In the genomic region with DNA sequence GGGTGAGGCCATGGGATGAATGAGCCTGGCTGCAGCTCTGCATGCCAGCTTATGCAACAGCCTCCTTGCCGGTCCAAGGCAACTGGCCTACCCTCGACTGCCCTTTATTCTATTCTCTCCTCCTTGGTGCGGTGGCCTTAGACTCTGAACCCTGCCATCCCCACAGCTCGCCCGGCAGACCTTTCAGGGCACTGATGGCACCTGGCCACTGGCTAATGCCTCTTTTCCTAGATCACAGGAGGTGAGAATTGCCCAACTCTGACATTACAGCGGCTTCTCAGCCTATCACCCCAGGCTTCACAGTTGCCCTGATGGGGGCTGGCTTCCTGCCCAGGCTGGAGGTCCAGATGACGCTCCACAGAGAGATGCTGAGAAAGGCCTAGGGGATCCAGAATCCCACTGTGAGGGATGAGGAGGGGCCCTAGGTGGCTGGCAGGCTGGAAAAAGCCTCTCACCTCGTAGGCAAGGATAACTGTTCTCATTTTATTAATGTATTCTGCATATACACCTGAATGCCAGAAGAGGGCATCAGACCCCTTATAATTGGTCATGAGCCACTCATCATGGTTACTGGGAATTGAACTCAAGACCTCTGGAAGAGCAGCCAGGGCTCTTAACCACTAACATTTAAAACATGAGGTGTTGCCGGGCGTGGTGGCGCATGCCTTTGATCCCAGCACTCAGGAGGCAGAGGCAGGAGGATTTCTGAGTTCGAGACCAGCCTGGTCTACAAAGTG, we compare ENCODE assay signal across 12 mouse cellular contexts. TPM values are rescaled to one million over a fixed set of nuclear protein-coding genes. Genes with fewer than 3 reads are reported as not detected.
A peak's percentile ranks its signal among the peaks of the same experiment; 100 is the strongest.
DNase-seq lines count a peak whose midpoint lies in the region; ATAC-seq and TF ChIP-seq lines count a peak whose summit lies in the region.
"Had no signal": no experiment of that assay in that cellular context is flagged by ENCODE, and none has a peak within 500 bp of the region (broad histone marks: within the 10 kb centered on the region; RNA-seq: fewer than 3 reads in every experiment).

No protein-coding gene starts in this region.

- H3K9ac ChIP-seq in hindbrain, postnatal 0 days (replicated peaks; ENCODE audit: low read length): no peak overlapping the region
- H3K9ac ChIP-seq in hindbrain, embryonic 12.5 days: no peak overlapping the region
- no peak overlapping the region for H3K9ac ChIP-seq in liver, postnatal 0 days (replicated peaks)
- no peak overlapping the region for H3K9ac ChIP-seq in liver, embryonic 11.5 days (ENCODE audit: low read depth, low read length)
- H3K9ac ChIP-seq: heart, embryonic 13.5 days had no signal

- no peaks in the 10 kb centered on the region for H3K9me3 ChIP-seq in hindbrain, postnatal 0 days (ENCODE audit: low read length)
- H3K9me3 ChIP-seq in hindbrain, embryonic 12.5 days (replicated peaks): no peaks in the 10 kb centered on the region
- no peaks in the 10 kb centered on the region for H3K9me3 ChIP-seq in liver, postnatal 0 days (ENCODE audit: low read length)
- H3K9me3 ChIP-seq in liver, embryonic 11.5 days (ENCODE audit: control insufficient read depth, low read length): no peaks in the 10 kb centered on the region
- H3K9me3 ChIP-seq: heart, embryonic 13.5 days; midbrain, embryonic 10.5 days had no signal

- no peak overlapping the region for H3K4me2 ChIP-seq in hindbrain, postnatal 0 days (ENCODE audit: low read depth, low read length)
- no peak overlapping the region for H3K4me2 ChIP-seq in hindbrain, embryonic 12.5 days (replicated peaks)
- H3K4me2 ChIP-seq in liver, postnatal 0 days (ENCODE audit: low read depth, low read length): no peak overlapping the region
- H3K4me2 ChIP-seq in liver, embryonic 11.5 days: no peak overlapping the region
- H3K4me2 ChIP-seq: heart, embryonic 13.5 days had no signal

- no peak for ATAC-seq in hindbrain, postnatal 0 days
- no peak for ATAC-seq in hindbrain, embryonic 12.5 days (ENCODE audit: low FRiP score)
- no peak for ATAC-seq in liver, postnatal 0 days
- ATAC-seq in liver, embryonic 11.5 days (replicated peaks; ENCODE audit: low FRiP score): no peak
- peak; percentile 43; the same call in 1 of the 2 replicates for ATAC-seq in megakaryocyte-erythroid progenitor cell, adult 5-6 weeks (replicated peaks; ENCODE audit: low FRiP score, low TSS enrichment, poor library complexity, severe bottlenecking)
- ATAC-seq: hindbrain, embryonic 16.5 days had no signal

- TF ChIP-seq EP300 in liver, postnatal 0 days (IDR thresholded peaks at IDR 0.05; ENCODE audit: low read depth): no peak

- H3K4me3 ChIP-seq in hindbrain, postnatal 0 days (ENCODE audit: low read length): no peak overlapping the region
- H3K4me3 ChIP-seq in hindbrain, embryonic 12.5 days: no peak overlapping the region
- H3K4me3 ChIP-seq in liver, postnatal 0 days (ENCODE audit: low read depth, low read length): no peak overlapping the region
- H3K4me3 ChIP-seq in liver, embryonic 11.5 days (ENCODE audit: low read depth, low read length): no peak overlapping the region
- H3K4me3 ChIP-seq: heart, embryonic 13.5 days; midbrain, embryonic 10.5 days had no signal

- peak; percentile 29; the same call in 1 of the 2 replicates for TF ChIP-seq CTCF in hindbrain, postnatal 0 days (IDR thresholded peaks at IDR 0.05; ENCODE audit: low read depth)
- peak; percentile 48 for TF ChIP-seq CTCF in liver, postnatal 0 days (IDR thresholded peaks at IDR 0.05; ENCODE audit: low read depth)

- 69% methylated on average over 12 of the region's 12 CpGs for WGBS in hindbrain, postnatal 0 days
- 88% methylated on average over 12 of the region's 12 CpGs for WGBS in hindbrain, embryonic 12.5 days
- WGBS in liver, postnatal 0 days (ENCODE audit: insufficient replicate concordance): 75% methylated on average over 12 of the region's 12 CpGs
- 74% methylated on average over 12 of the region's 12 CpGs for WGBS in liver, embryonic 11.5 days

- H3K36me3 ChIP-seq in hindbrain, postnatal 0 days (ENCODE audit: insufficient read depth, low read length): no peaks in the 10 kb centered on the region
- H3K36me3 ChIP-seq in hindbrain, embryonic 12.5 days: no peaks in the 10 kb centered on the region
- peaks cover 5% of the 10 kb centered on the region; the same call in 1 of the 2 replicates for H3K36me3 ChIP-seq in liver, postnatal 0 days (replicated peaks; ENCODE audit: insufficient read depth, low read length)
- H3K36me3 ChIP-seq in liver, embryonic 11.5 days (ENCODE audit: control insufficient read depth, insufficient read depth, low read length): no peaks in the 10 kb centered on the region
- H3K36me3 ChIP-seq: midbrain, embryonic 10.5 days had no signal

- DNase-seq in hindbrain, postnatal 0 days (ENCODE audit: low spot score): peak; percentile 12
- no peak for DNase-seq in liver, postnatal 0 days
- no peak for DNase-seq in liver, embryonic 11.5 days (ENCODE audit: low spot score)
- peak; percentile 31 for DNase-seq in MN1 (ENCODE audit: low spot score)
- no peak for DNase-seq in testis, postnatal 14 days (ENCODE audit: low spot score)
- DNase-seq: adrenal gland, postnatal 25 days; right cerebral cortex, adult 18-20 months had no signal

- H3K4me1 ChIP-seq in hindbrain, postnatal 0 days (ENCODE audit: insufficient read depth, low read length): no peaks in the 10 kb centered on the region
- no peaks in the 10 kb centered on the region for H3K4me1 ChIP-seq in hindbrain, embryonic 12.5 days
- no peaks in the 10 kb centered on the region; the same call in 1 of the 2 replicates for H3K4me1 ChIP-seq in liver, postnatal 0 days (ENCODE audit: insufficient read depth)
- H3K4me1 ChIP-seq in liver, embryonic 11.5 days (replicated peaks; ENCODE audit: control insufficient read depth, insufficient read depth, low read length): no peaks in the 10 kb centered on the region
- H3K4me1 ChIP-seq: heart, embryonic 13.5 days; midbrain, embryonic 10.5 days had no signal

- no peaks in the 10 kb centered on the region for H3K27me3 ChIP-seq in hindbrain, postnatal 0 days (ENCODE audit: insufficient read depth, low read length)
- H3K27me3 ChIP-seq in hindbrain, embryonic 12.5 days: no peaks in the 10 kb centered on the region
- no peaks in the 10 kb centered on the region for H3K27me3 ChIP-seq in liver, postnatal 0 days (ENCODE audit: insufficient read depth, low read length)
- H3K27me3 ChIP-seq in liver, embryonic 11.5 days (replicated peaks; ENCODE audit: control insufficient read depth, insufficient read depth, low read length): no peaks in the 10 kb centered on the region
- H3K27me3 ChIP-seq: heart, embryonic 13.5 days had no signal

- H3K27ac ChIP-seq in hindbrain, postnatal 0 days: no peak overlapping the region
- no peak overlapping the region for H3K27ac ChIP-seq in hindbrain, embryonic 12.5 days
- H3K27ac ChIP-seq in liver, postnatal 0 days (ENCODE audit: low read depth): no peak overlapping the region
- no peak overlapping the region for H3K27ac ChIP-seq in liver, embryonic 11.5 days (ENCODE audit: low read depth, low read length)
- H3K27ac ChIP-seq: heart, embryonic 13.5 days; midbrain, embryonic 10.5 days had no signal

RNA-seq across cellular contexts. Expression of a gene that starts 7.7 kb away (rescaled TPM):
- total RNA-seq in hindbrain, postnatal 0 days (2014; rRNA removed): 10.4 and 10.5 TPM in 2 replicates
- 4.9 and 5.4 TPM in 2 replicates for polyA plus RNA-seq in hindbrain, postnatal 0 days (2015; fragmentation: Nextera tagmentation; extraction: Ambion mirVana)
- 23.4 and 24.8 TPM in 2 replicates for polyA plus RNA-seq in hindbrain, embryonic 12.5 days (2016; fragmentation: Nextera tagmentation; extraction: Ambion mirVana)
- 8.2 and 8.9 TPM in 2 replicates for polyA plus RNA-seq in liver, postnatal 0 days (2015; fragmentation: Nextera tagmentation; extraction: Ambion mirVana)
- 38.8 and 42.5 TPM in 2 replicates for polyA plus RNA-seq in liver, embryonic 11.5 days (2014; fragmentation: Nextera tagmentation; extraction: Ambion mirVana)
- total RNA-seq in megakaryocyte-erythroid progenitor cell, adult 5-6 weeks (2014; fragmentation: Nextera tagmentation): 20.8 and 23.9 TPM in 2 replicates
- 10.9 and 23.2 TPM in 2 replicates for total RNA-seq in megakaryocyte-erythroid progenitor cell, adult 5-6 weeks (2017)

RNA-seq across cellular contexts. Expression of a gene that starts 19.7 kb away (rescaled TPM):
- 4.7 and 5.4 TPM in 2 replicates for total RNA-seq in hindbrain, postnatal 0 days (2014; rRNA removed)
- polyA plus RNA-seq in hindbrain, postnatal 0 days (2015; fragmentation: Nextera tagmentation; extraction: Ambion mirVana): 2.0 and 3.1 TPM in 2 replicates
- polyA plus RNA-seq in hindbrain, embryonic 12.5 days (2016; fragmentation: Nextera tagmentation; extraction: Ambion mirVana): 3.9 and 6.3 TPM in 2 replicates
- polyA plus RNA-seq in liver, postnatal 0 days (2015; fragmentation: Nextera tagmentation; extraction: Ambion mirVana): 16.2 and 17.6 TPM in 2 replicates
- polyA plus RNA-seq in liver, embryonic 11.5 days (2014; fragmentation: Nextera tagmentation; extraction: Ambion mirVana): 6.5 and 7.4 TPM in 2 replicates
- 3.3 and 5.3 TPM in 2 replicates for total RNA-seq in megakaryocyte-erythroid progenitor cell, adult 5-6 weeks (2014; fragmentation: Nextera tagmentation)
- total RNA-seq in megakaryocyte-erythroid progenitor cell, adult 5-6 weeks (2017): 2.2 and 2.5 TPM in 2 replicates

RNA-seq across cellular contexts. Expression of a gene that starts 27.3 kb away (rescaled TPM):
- total RNA-seq in hindbrain, postnatal 0 days (2014; rRNA removed): 21.6 and 30.4 TPM in 2 replicates
- polyA plus RNA-seq in hindbrain, postnatal 0 days (2015; fragmentation: Nextera tagmentation; extraction: Ambion mirVana): 35.1 and 39.5 TPM in 2 replicates
- polyA plus RNA-seq in hindbrain, embryonic 12.5 days (2016; fragmentation: Nextera tagmentation; extraction: Ambion mirVana): 42.6 and 47.0 TPM in 2 replicates
- 13.9 and 15.3 TPM in 2 replicates for polyA plus RNA-seq in liver, postnatal 0 days (2015; fragmentation: Nextera tagmentation; extraction: Ambion mirVana)
- 34.0 and 35.0 TPM in 2 replicates for polyA plus RNA-seq in liver, embryonic 11.5 days (2014; fragmentation: Nextera tagmentation; extraction: Ambion mirVana)
- 48.0 and 76.0 TPM in 2 replicates for total RNA-seq in megakaryocyte-erythroid progenitor cell, adult 5-6 weeks (2014; fragmentation: Nextera tagmentation)
- total RNA-seq in megakaryocyte-erythroid progenitor cell, adult 5-6 weeks (2017): 39.2 and 49.8 TPM in 2 replicates

RNA-seq across cellular contexts. Expression of a gene that starts 30.3 kb away (rescaled TPM):
- 0.26 and 1.0 TPM in 2 replicates for total RNA-seq in hindbrain, postnatal 0 days (2014; rRNA removed)
- 0.06 and 0.13 TPM in 2 replicates for polyA plus RNA-seq in hindbrain, postnatal 0 days (2015; fragmentation: Nextera tagmentation; extraction: Ambion mirVana)
- polyA plus RNA-seq in hindbrain, embryonic 12.5 days (2016; fragmentation: Nextera tagmentation; extraction: Ambion mirVana): 0.12 TPM in 1 of 2 replicates, not detected in the other
- polyA plus RNA-seq in liver, postnatal 0 days (2015; fragmentation: Nextera tagmentation; extraction: Ambion mirVana): 0.02 TPM in 1 of 2 replicates, not detected in the other
- polyA plus RNA-seq in liver, embryonic 11.5 days (2014; fragmentation: Nextera tagmentation; extraction: Ambion mirVana): 0.11 and 0.21 TPM in 2 replicates
- total RNA-seq in megakaryocyte-erythroid progenitor cell, adult 5-6 weeks (2014; fragmentation: Nextera tagmentation): 0.04 and 0.35 TPM in 2 replicates
- total RNA-seq in megakaryocyte-erythroid progenitor cell, adult 5-6 weeks (2017): 0.33 TPM in 1 of 2 replicates, not detected in the other
- polyA plus RNA-seq: midbrain, embryonic 10.5 days had no signal

RNA-seq across cellular contexts. Expression of a gene that starts 40.3 kb away (rescaled TPM):
- 21.0 and 32.6 TPM in 2 replicates for total RNA-seq in hindbrain, postnatal 0 days (2014; rRNA removed)
- polyA plus RNA-seq in hindbrain, postnatal 0 days (2015; fragmentation: Nextera tagmentation; extraction: Ambion mirVana): 22.9 and 25.0 TPM in 2 replicates
- 16.8 and 17.8 TPM in 2 replicates for polyA plus RNA-seq in hindbrain, embryonic 12.5 days (2016; fragmentation: Nextera tagmentation; extraction: Ambion mirVana)
- 12.9 and 14.1 TPM in 2 replicates for polyA plus RNA-seq in liver, postnatal 0 days (2015; fragmentation: Nextera tagmentation; extraction: Ambion mirVana)
- polyA plus RNA-seq in liver, embryonic 11.5 days (2014; fragmentation: Nextera tagmentation; extraction: Ambion mirVana): 43.1 and 49.7 TPM in 2 replicates
- 36.1 and 43.8 TPM in 2 replicates for total RNA-seq in megakaryocyte-erythroid progenitor cell, adult 5-6 weeks (2014; fragmentation: Nextera tagmentation)
- total RNA-seq in megakaryocyte-erythroid progenitor cell, adult 5-6 weeks (2017): 13.9 and 29.1 TPM in 2 replicates

Comparison
In these comparisons a context has a peak if more than half of its experiments do, and no peak if none do; other contexts are left out.
1. DNase-seq: peak in hindbrain, postnatal 0 days (single experiment) and MN1 (single experiment); none in liver, postnatal 0 days (single experiment), liver, embryonic 11.5 days (single experiment) and testis, postnatal 14 days (single experiment).